Mouse (Mus musculus) C2C12 (cell line): ENCODE results near the gene Zc3h7b.

ENCODE experiments used
- CTCF ChIP-seq: IDR thresholded peaks from one replicate; pipeline ENCODE4 v1.5.1; 2011; ENCODE audit not compliant: control insufficient read depth, insufficient read depth, insufficient read length
- MAX ChIP-seq: IDR thresholded peaks from one replicate; pipeline ENCODE4 v1.6.1; 2011; ENCODE audit warnings: mild to moderate bottlenecking, control low read depth
- USF1 ChIP-seq: IDR thresholded peaks from one replicate; pipeline ENCODE4 v1.6.1; 2011; ENCODE audit warnings: low read depth, mild to moderate bottlenecking, control low read depth, moderate library complexity

- no peak for TF ChIP-seq MAX
- no peak for TF ChIP-seq USF1
- no peak for TF ChIP-seq CTCF
These were observed 84.3 kb downstream of the Zc3h7b start for GRCm38 (mm10) chr15:81829208-81829580.
